Mouse (Mus musculus): ENCODE measurements around the gene Ptprb. TPM values are rescaled to one million over a fixed set of nuclear protein-coding genes. Genes with fewer than 3 reads are reported as not detected.

Gene Ptprb
- polyA plus RNA-seq, 1 experiment from 2014 or later = 2.4 TPM

DNA sequence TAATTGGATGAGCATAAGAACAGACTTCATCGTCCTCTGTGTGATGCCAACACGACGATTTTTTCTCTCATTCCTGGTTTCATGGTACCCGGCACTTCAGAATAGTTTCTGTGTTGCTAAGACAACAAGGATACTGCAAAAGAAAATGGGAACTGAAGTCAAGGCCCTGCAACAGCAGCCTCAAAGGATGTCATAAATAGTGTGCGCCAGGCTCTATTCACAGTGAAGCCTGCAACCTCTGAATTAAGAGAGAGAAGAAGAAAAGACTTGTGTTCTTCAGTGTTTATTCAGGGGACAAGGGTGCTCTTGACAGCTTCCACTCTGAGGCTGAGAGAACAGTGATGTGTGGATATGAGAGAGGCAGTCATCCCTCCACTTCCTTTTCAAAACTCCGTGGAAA is 140.8 kb downstream of the Ptprb start:
- Histone ChIP-seq H3K9me3 (ENCODE audit: control insufficient read depth, low read length) (no peaks in the 10 kb centered on the region; the same call in 1 of the 2 replicates), H3K4me2 (ENCODE audit: low read depth) (no peak overlapping the region), H3K9ac (ENCODE audit: low read length) (no peak overlapping the region), H3K27me3 (ENCODE audit: control insufficient read depth, insufficient read depth, low read length) (no peaks in the 10 kb centered on the region), H3K27ac (ENCODE audit: low read depth, low read length) (no peak overlapping the region), H3K4me3 (ENCODE audit: low read depth, low read length) (no peak overlapping the region), H3K4me1 (ENCODE audit: control insufficient read depth, insufficient read depth, low read length) (peaks cover 7% of the 10 kb centered on the region), H3K36me3 (ENCODE audit: control insufficient read depth, insufficient read depth, low read length) (no peaks in the 10 kb centered on the region)
- peak; percentile 27 for DNase-seq (ENCODE audit: low spot score)
- peak; percentile 83 for ATAC-seq (ENCODE audit: insufficient read depth, low FRiP score, low TSS enrichment)
- WGBS = 38% methylated on average over 6 of the region's 6 CpGs

GRCm38 (mm10) chr10:116416726-116417125 is 141.4 kb downstream of the Ptprb start:
- 66% methylated on average over 5 of the region's 5 CpGs for WGBS
- Histone ChIP-seq H3K4me2 (ENCODE audit: low read depth) (no peak overlapping the region), H3K9ac (ENCODE audit: low read length) (no peak overlapping the region), H3K36me3 (ENCODE audit: control insufficient read depth, insufficient read depth, low read length) (no peaks in the 10 kb centered on the region), H3K4me3 (ENCODE audit: low read depth, low read length) (no peak overlapping the region), H3K27ac (ENCODE audit: low read depth, low read length) (0 out of 2 replicates have a peak overlapping the region, but pooled peaks have one; percentile 14), H3K9me3 (ENCODE audit: control insufficient read depth, low read length) (no peaks in the 10 kb centered on the region; the same call in 1 of the 2 replicates), H3K4me1 (ENCODE audit: control insufficient read depth, insufficient read depth, low read length) (peaks cover 7% of the 10 kb centered on the region), H3K27me3 (ENCODE audit: control insufficient read depth, insufficient read depth, low read length) (no peaks in the 10 kb centered on the region)
- ATAC-seq (ENCODE audit: insufficient read depth, low FRiP score, low TSS enrichment) = peak; percentile 43
- DNase-seq (ENCODE audit: low spot score) = no peak

DNA sequence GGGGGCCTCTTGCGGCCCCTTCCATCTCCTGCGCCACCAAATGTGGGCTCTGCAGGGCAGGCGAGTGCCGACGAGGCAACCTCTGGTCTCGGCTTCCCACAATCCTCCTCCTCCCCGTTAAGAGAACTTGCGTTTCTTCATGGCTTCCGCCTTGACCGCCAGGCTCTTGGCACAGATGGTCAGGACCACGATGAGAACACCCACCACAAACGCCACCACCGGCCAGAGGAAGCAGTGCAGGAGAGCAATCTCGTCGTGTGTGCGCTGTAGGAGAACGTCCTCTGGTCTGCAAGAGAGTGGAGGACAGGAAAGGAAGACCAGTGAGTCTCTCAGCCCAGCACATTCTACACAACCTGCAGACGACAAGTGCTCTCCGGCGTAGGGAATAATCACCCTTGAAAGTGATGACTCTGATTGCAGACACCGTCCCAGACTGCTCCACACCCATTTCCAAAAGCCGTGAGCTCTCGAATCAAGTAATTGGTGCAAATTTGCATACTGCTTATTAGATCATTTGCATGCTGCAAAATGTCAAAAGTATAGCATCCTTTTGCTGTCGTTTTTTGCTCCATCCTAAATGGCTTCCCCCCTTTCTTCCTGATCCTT is 142.9 kb downstream of the Ptprb start:
- Histone ChIP-seq H3K4me3 (ENCODE audit: low read depth, low read length) (no peak overlapping the region), H3K4me2 (ENCODE audit: low read depth) (no peak overlapping the region), H3K36me3 (ENCODE audit: control insufficient read depth, insufficient read depth, low read length) (no peaks in the 10 kb centered on the region), H3K9ac (ENCODE audit: low read length) (no peak overlapping the region), H3K27ac (ENCODE audit: low read depth, low read length) (no peak overlapping the region), H3K4me1 (ENCODE audit: control insufficient read depth, insufficient read depth, low read length) (peaks cover 7% of the 10 kb centered on the region), H3K9me3 (ENCODE audit: control insufficient read depth, low read length) (no peaks in the 10 kb centered on the region; the same call in 1 of the 2 replicates), H3K27me3 (ENCODE audit: control insufficient read depth, insufficient read depth, low read length) (no peaks in the 10 kb centered on the region)
- ATAC-seq (ENCODE audit: insufficient read depth, low FRiP score, low TSS enrichment) (no peak), DNase-seq (ENCODE audit: low spot score) (no peak)
- WGBS = 73% methylated on average over 24 of the region's 24 CpGs

DNA sequence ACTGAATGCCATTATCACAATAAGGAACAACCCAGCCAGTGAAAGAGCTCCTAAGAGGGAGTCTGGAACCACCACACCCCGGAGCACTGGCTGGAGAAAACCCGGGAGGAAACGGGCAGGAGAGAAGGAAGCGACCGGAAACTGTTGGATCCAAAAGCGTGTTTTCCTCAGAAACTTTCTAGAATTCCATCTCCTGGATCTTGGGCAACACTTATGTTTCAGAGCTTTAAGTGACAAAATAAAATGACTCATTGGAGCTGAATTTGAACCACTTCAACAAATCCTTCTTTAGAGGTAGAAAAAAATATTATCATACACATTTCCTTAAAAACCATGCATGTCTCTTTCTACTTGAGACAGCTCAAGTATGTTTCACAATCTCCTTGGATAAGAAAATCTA is 145.7 kb downstream of the Ptprb start:
- ATAC-seq (ENCODE audit: insufficient read depth, low FRiP score, low TSS enrichment) (no peak), DNase-seq (ENCODE audit: low spot score) (no peak)
- 81% methylated on average over 6 of the region's 6 CpGs for WGBS
- Histone ChIP-seq H3K4me1 (ENCODE audit: control insufficient read depth, insufficient read depth, low read length) (peaks cover 7% of the 10 kb centered on the region), H3K9ac (ENCODE audit: low read length) (no peak overlapping the region), H3K9me3 (ENCODE audit: control insufficient read depth, low read length) (no peaks in the 10 kb centered on the region), H3K36me3 (ENCODE audit: control insufficient read depth, insufficient read depth, low read length) (no peaks in the 10 kb centered on the region), H3K27ac (ENCODE audit: low read depth, low read length) (no peak overlapping the region), H3K4me3 (ENCODE audit: low read depth, low read length) (no peak overlapping the region), H3K27me3 (ENCODE audit: control insufficient read depth, insufficient read depth, low read length) (no peaks in the 10 kb centered on the region), H3K4me2 (ENCODE audit: low read depth) (no peak overlapping the region)

GRCm38 (mm10) chr10:116422551-116422950 is 147.2 kb downstream of the Ptprb start:
- DNase-seq (ENCODE audit: low spot score) = no peak
- Histone ChIP-seq H3K9ac (ENCODE audit: low read length) (no peak overlapping the region), H3K4me2 (ENCODE audit: low read depth) (no peak overlapping the region), H3K27ac (ENCODE audit: low read depth, low read length) (no peak overlapping the region), H3K36me3 (ENCODE audit: control insufficient read depth, insufficient read depth, low read length) (no peaks in the 10 kb centered on the region), H3K9me3 (ENCODE audit: control insufficient read depth, low read length) (no peaks in the 10 kb centered on the region), H3K4me1 (ENCODE audit: control insufficient read depth, insufficient read depth, low read length) (no peaks in the 10 kb centered on the region), H3K27me3 (ENCODE audit: control insufficient read depth, insufficient read depth, low read length) (no peaks in the 10 kb centered on the region), H3K4me3 (ENCODE audit: low read depth, low read length) (no peak overlapping the region)
- ATAC-seq (ENCODE audit: insufficient read depth, low FRiP score, low TSS enrichment) = no peak
- WGBS = 94% methylated on average over 2 of the region's 2 CpGs

DNA sequence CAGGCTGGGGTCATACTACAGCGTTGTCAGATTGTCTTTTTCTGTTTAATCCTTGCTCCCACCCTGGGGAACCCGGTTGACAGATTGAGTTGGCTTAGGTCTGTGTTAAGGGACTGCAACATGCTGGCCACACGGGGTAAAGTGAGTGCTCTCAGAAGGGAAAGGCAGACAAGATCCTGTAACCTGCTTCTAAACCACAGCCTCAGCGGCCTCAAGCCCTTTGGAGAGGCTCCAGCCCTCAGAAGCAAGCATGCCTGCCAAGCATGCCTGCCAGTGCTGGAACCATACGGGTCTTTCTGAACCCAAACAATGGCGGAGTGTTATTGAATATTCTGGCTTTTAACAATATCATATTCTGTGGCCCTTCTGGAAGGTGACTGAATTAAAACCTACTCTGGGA is 149.6 kb downstream of the Ptprb start:
- no peaks in the 10 kb centered on the region; the same call in 1 of the 2 replicates for H3K36me3 ChIP-seq (ENCODE audit: control insufficient read depth, insufficient read depth, low read length)
- no peak overlapping the region for H3K4me3 ChIP-seq (ENCODE audit: low read depth, low read length)
- no peak overlapping the region for H3K9ac ChIP-seq (ENCODE audit: low read length)
- 91% methylated on average over 6 of the region's 6 CpGs for WGBS
- no peak for DNase-seq (ENCODE audit: low spot score)
- ATAC-seq (ENCODE audit: insufficient read depth, low FRiP score, low TSS enrichment) = no peak
- H3K27me3 ChIP-seq (ENCODE audit: control insufficient read depth, insufficient read depth, low read length) = no peaks in the 10 kb centered on the region
- no peak overlapping the region for H3K27ac ChIP-seq (ENCODE audit: low read depth, low read length)
- no peak overlapping the region for H3K4me2 ChIP-seq (ENCODE audit: low read depth)
- no peaks in the 10 kb centered on the region for H3K9me3 ChIP-seq (ENCODE audit: control insufficient read depth, low read length)
- H3K4me1 ChIP-seq (ENCODE audit: control insufficient read depth, insufficient read depth, low read length) = no peaks in the 10 kb centered on the region

DNA sequence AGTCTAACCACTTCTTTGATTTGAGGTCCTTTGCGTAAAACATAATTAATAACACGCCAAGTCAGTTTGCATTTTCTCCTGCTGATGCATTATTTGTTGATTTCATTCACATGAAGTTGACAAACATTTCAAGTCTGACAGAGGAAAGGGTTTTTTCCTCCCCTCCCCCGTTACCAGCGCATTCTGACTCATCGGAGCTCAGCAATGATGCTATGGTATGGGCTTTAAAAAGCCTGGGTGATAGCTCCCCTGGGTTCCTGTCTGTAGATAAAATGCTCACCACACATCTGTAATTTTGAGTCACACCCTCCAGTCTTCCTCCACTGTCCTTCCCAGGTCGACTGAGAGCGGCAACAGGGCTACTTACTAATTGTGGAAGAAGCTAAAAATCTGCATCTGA is 150.9 kb downstream of the Ptprb start:
- no peaks in the 10 kb centered on the region for H3K4me1 ChIP-seq (ENCODE audit: control insufficient read depth, insufficient read depth, low read length)
- H3K9me3 ChIP-seq (ENCODE audit: control insufficient read depth, low read length) = no peaks in the 10 kb centered on the region
- no peak for DNase-seq (ENCODE audit: low spot score)
- no peak overlapping the region for H3K4me3 ChIP-seq (ENCODE audit: low read depth, low read length)
- ATAC-seq (ENCODE audit: insufficient read depth, low FRiP score, low TSS enrichment) = no peak
- H3K9ac ChIP-seq (ENCODE audit: low read length) = no peak overlapping the region
- no peaks in the 10 kb centered on the region for H3K27me3 ChIP-seq (ENCODE audit: control insufficient read depth, insufficient read depth, low read length)
- 89% methylated on average over 7 of the region's 7 CpGs for WGBS
- no peak overlapping the region for H3K27ac ChIP-seq (ENCODE audit: low read depth, low read length)
- H3K36me3 ChIP-seq (ENCODE audit: control insufficient read depth, insufficient read depth, low read length) = no peaks in the 10 kb centered on the region; the same call in 1 of the 2 replicates
- H3K4me2 ChIP-seq (ENCODE audit: low read depth) = no peak overlapping the region

GRCm38 (mm10) chr10:116428026-116428780 is 152.9 kb downstream of the Ptprb start:
- whole genome bisulfite sequencing = 94% methylated on average over 26 of the region's 26 CpGs
- ATAC-seq (ENCODE audit: insufficient read depth, low FRiP score, low TSS enrichment) = no peak
- H3K9me3 ChIP-seq (ENCODE audit: control insufficient read depth, low read length) = no peaks in the 10 kb centered on the region

DNA sequence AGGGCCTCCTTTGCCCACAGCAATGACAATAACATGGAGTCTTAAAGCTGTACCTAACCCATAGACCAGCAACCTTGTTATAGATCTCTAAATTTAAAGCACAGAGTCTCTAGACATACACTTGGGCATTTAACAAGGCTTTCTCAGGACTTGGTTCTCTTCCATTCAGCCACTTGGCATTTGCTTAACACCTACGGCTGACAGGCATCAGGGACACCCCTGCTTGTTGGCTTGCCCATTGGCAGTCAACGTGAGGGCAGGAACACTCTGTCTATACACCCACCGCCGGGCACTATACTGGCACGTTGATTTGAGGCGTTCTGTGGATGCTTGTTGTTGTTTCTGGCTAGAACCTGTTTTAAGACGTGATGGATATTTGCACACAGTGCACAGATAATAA is 157.1 kb downstream of the Ptprb start:
- Histone ChIP-seq H3K4me3 (ENCODE audit: low read depth, low read length) (no peak overlapping the region), H3K27me3 (ENCODE audit: control insufficient read depth, insufficient read depth, low read length) (no peaks in the 10 kb centered on the region), H3K27ac (ENCODE audit: low read depth, low read length) (no peak overlapping the region), H3K4me1 (ENCODE audit: control insufficient read depth, insufficient read depth, low read length) (no peaks in the 10 kb centered on the region), H3K4me2 (ENCODE audit: low read depth) (no peak overlapping the region), H3K9me3 (ENCODE audit: control insufficient read depth, low read length) (no peaks in the 10 kb centered on the region), H3K36me3 (ENCODE audit: control insufficient read depth, insufficient read depth, low read length) (no peaks in the 10 kb centered on the region; the same call in 1 of the 2 replicates), H3K9ac (ENCODE audit: low read length) (no peak overlapping the region)
- ATAC-seq (ENCODE audit: insufficient read depth, low FRiP score, low TSS enrichment) (no peak), DNase-seq (ENCODE audit: low spot score) (no peak)
- WGBS = 92% methylated on average over 7 of the region's 7 CpGs

More at GRCm38 (mm10) chr10:116428026-116428780, 152.9 kb downstream of the Ptprb start:
- H3K4me1 ChIP-seq (ENCODE audit: control insufficient read depth, insufficient read depth, low read length) = no peaks in the 10 kb centered on the region
- H3K4me2 ChIP-seq (ENCODE audit: low read depth) = no peak overlapping the region
- H3K27me3 ChIP-seq (ENCODE audit: control insufficient read depth, insufficient read depth, low read length) = no peaks in the 10 kb centered on the region
- no peak overlapping the region for H3K4me3 ChIP-seq (ENCODE audit: low read depth, low read length)
- no peak overlapping the region for H3K9ac ChIP-seq (ENCODE audit: low read length)
- H3K27ac ChIP-seq (ENCODE audit: low read depth, low read length) = no peak overlapping the region
- no peaks in the 10 kb centered on the region; the same call in 1 of the 2 replicates for H3K36me3 ChIP-seq (ENCODE audit: control insufficient read depth, insufficient read depth, low read length)
- no peak for DNase-seq (ENCODE audit: low spot score)

All from neural tube, embryonic 11.5 days (tissue).